Comparison of ENCODE assay signal across 7 mouse cellular contexts in the genomic region with DNA sequence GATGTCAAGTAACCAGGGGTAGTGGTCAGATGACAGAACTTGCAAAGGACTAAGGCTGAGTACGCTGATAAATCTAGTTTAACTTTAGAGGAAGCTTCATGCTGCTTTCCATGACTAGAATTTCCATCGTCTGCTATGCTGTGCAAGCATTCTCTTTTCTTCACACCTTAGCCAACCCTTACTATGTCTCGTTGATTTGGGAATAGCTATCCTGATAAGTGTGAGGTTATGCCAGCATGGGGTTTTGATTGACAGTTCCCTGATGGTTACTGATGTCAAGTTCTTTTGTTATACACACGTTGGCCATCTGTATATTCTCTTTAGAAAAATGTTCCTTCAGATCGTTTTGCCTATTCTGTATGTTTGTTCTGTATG. TPM values are rescaled to one million over a fixed set of nuclear protein-coding genes. Genes with fewer than 3 reads are reported as not detected.
DNase-seq lines count a peak whose midpoint lies in the region; ATAC-seq and TF ChIP-seq lines count a peak whose summit lies in the region.

No protein-coding gene starts in this region.

- no peaks in the 10 kb centered on the region for H3K36me3 ChIP-seq in lung, embryonic 16.5 days (ENCODE audit: control insufficient read depth, insufficient read depth, low read length)
- no peaks in the 10 kb centered on the region for H3K36me3 ChIP-seq in hindbrain, embryonic 11.5 days (ENCODE audit: control insufficient read depth, insufficient read depth, low read length)
- H3K36me3 ChIP-seq in liver, embryonic 13.5 days, result no peaks in the 10 kb centered on the region
- H3K36me3 ChIP-seq in stomach, postnatal 0 days (ENCODE audit: control insufficient read depth, insufficient read depth, low read length), result no peaks in the 10 kb centered on the region

- no peaks in the 10 kb centered on the region for H3K4me1 ChIP-seq in lung, embryonic 16.5 days (replicated peaks; ENCODE audit: control insufficient read depth, insufficient read depth, low read length)
- H3K4me1 ChIP-seq in hindbrain, embryonic 11.5 days (replicated peaks; ENCODE audit: control insufficient read depth, insufficient read depth, low read length), result no peaks in the 10 kb centered on the region
- no peaks in the 10 kb centered on the region for H3K4me1 ChIP-seq in liver, embryonic 13.5 days (replicated peaks)
- no peaks in the 10 kb centered on the region for H3K4me1 ChIP-seq in stomach, postnatal 0 days (replicated peaks; ENCODE audit: control insufficient read depth, insufficient read depth)

- no peak overlapping the region for H3K27ac ChIP-seq in lung, embryonic 16.5 days (ENCODE audit: low read length)
- H3K27ac ChIP-seq in hindbrain, embryonic 11.5 days (ENCODE audit: low read depth, low read length), result no peak overlapping the region
- H3K27ac ChIP-seq in liver, embryonic 13.5 days, result no peak overlapping the region
- H3K27ac ChIP-seq in stomach, postnatal 0 days (replicated peaks), result no peak overlapping the region

- WGBS in lung, embryonic 16.5 days, result 35% methylated on average over 5 of the region's 5 CpGs
- WGBS in hindbrain, embryonic 11.5 days, result 35% methylated on average over 5 of the region's 5 CpGs
- WGBS in liver, embryonic 13.5 days (ENCODE audit: insufficient replicate concordance), result 22% methylated on average over 5 of the region's 5 CpGs
- WGBS in stomach, postnatal 0 days, result 35% methylated on average over 5 of the region's 5 CpGs

- H3K4me3 ChIP-seq in lung, embryonic 16.5 days (ENCODE audit: low read length), result peak overlapping the region; percentile 76
- H3K4me3 ChIP-seq in hindbrain, embryonic 11.5 days (ENCODE audit: low read depth, low read length), result peak overlapping the region; percentile 60
- peak overlapping the region; percentile 62 for H3K4me3 ChIP-seq in liver, embryonic 13.5 days (replicated peaks)
- H3K4me3 ChIP-seq in stomach, postnatal 0 days (ENCODE audit: low read depth, low read length), result peak overlapping the region; percentile 67

- ATAC-seq in lung, embryonic 16.5 days (ENCODE audit: low read depth), result no peak
- ATAC-seq in hindbrain, embryonic 11.5 days (ENCODE audit: low FRiP score), result peak; percentile 58; the same call in 1 of the 2 replicates
- ATAC-seq in liver, embryonic 13.5 days (ENCODE audit: low read depth), result no peak
- ATAC-seq in stomach, postnatal 0 days (ENCODE audit: low FRiP score, low TSS enrichment), result no peak

- DNase-seq in lung, postnatal 4 days, result no peak
- DNase-seq in hindbrain, embryonic 11.5 days (ENCODE audit: low spot score), result no peak
- no peak for DNase-seq in liver, embryonic 13.5 days
- no peak for DNase-seq in stomach, postnatal 0 days (ENCODE audit: low spot score)
- no peak for DNase-seq in gastrocnemius, postnatal 25 days
- DNase-seq in embryo, embryonic 9.5 days (ENCODE audit: extremely low spot score), result no peak

- H3K9me3 ChIP-seq in lung, embryonic 16.5 days (ENCODE audit: control insufficient read depth, low read length), result no peaks in the 10 kb centered on the region
- H3K9me3 ChIP-seq in hindbrain, embryonic 11.5 days (ENCODE audit: control insufficient read depth, low read length), result no peaks in the 10 kb centered on the region
- no peaks in the 10 kb centered on the region for H3K9me3 ChIP-seq in liver, embryonic 13.5 days (replicated peaks)
- H3K9me3 ChIP-seq in stomach, postnatal 0 days (ENCODE audit: control insufficient read depth, low read length), result no peaks in the 10 kb centered on the region

- no peak for TF ChIP-seq CTCF in stomach, postnatal 0 days (IDR thresholded peaks at IDR 0.05; ENCODE audit: low read depth)

- H3K4me2 ChIP-seq in lung, embryonic 16.5 days (ENCODE audit: low read depth, low read length), result peak overlapping the region; percentile 87
- peak overlapping the region; percentile 91 for H3K4me2 ChIP-seq in hindbrain, embryonic 11.5 days (replicated peaks; ENCODE audit: low read depth, low read length)
- H3K4me2 ChIP-seq in liver, embryonic 13.5 days, result peak overlapping the region; percentile 76
- peak overlapping the region; percentile 94; the same call in 1 of the 2 replicates for H3K4me2 ChIP-seq in stomach, postnatal 0 days (replicated peaks; ENCODE audit: low read depth)

- no peaks in the 10 kb centered on the region for H3K27me3 ChIP-seq in lung, embryonic 16.5 days (ENCODE audit: control insufficient read depth, insufficient read depth, low read depth, low read length)
- H3K27me3 ChIP-seq in hindbrain, embryonic 11.5 days (ENCODE audit: control insufficient read depth, insufficient read depth, low read length), result no peaks in the 10 kb centered on the region
- H3K27me3 ChIP-seq in liver, embryonic 13.5 days, result no peaks in the 10 kb centered on the region
- H3K27me3 ChIP-seq in stomach, postnatal 0 days (ENCODE audit: control insufficient read depth, insufficient read depth, low read length), result no peaks in the 10 kb centered on the region

- H3K9ac ChIP-seq in lung, embryonic 16.5 days (ENCODE audit: low read length), result no peak overlapping the region; the same call in 1 of the 2 replicates
- H3K9ac ChIP-seq in hindbrain, embryonic 11.5 days (ENCODE audit: low read depth, low read length), result no peak overlapping the region
- H3K9ac ChIP-seq in liver, embryonic 13.5 days, result no peak overlapping the region
- no peak overlapping the region for H3K9ac ChIP-seq in stomach, postnatal 0 days (ENCODE audit: low read length)

- TF ChIP-seq EP300 in stomach, postnatal 0 days (optimal IDR thresholded peaks at IDR 0.05), result no peak

RNA-seq across cellular contexts. Expression of gene Rab32, which starts 0.3 kb away (rescaled TPM):
- 18.9 and 19.1 TPM in 2 replicates for polyA plus RNA-seq in lung, embryonic 16.5 days (2015; fragmentation: Nextera tagmentation; extraction: Ambion mirVana)
- 15.1 and 15.7 TPM in 2 replicates for polyA plus RNA-seq in hindbrain, embryonic 11.5 days (2014; fragmentation: Nextera tagmentation; extraction: Ambion mirVana)
- 20.3 and 23.1 TPM in 2 replicates for polyA plus RNA-seq in liver, embryonic 13.5 days (2015; fragmentation: Nextera tagmentation; extraction: Ambion mirVana)
- 20.1 and 20.8 TPM in 2 replicates for polyA plus RNA-seq in stomach, postnatal 0 days (2015; fragmentation: Nextera tagmentation; extraction: Ambion mirVana)
- 1 to 10 TPM in 1 of 2 experiments, under 1 TPM in 1; 0.74 to 2.3 TPM for total RNA-seq in gastrocnemius, postnatal 25 days (2021)
